Mouse (Mus musculus): ENCODE data around the gene Dvl2. TPM values are rescaled to one million over a fixed set of nuclear protein-coding genes. Genes with fewer than 3 reads are reported as not detected.

Gene Dvl2
- total and polyA plus RNA-seq, 3 experiments = 32.7 to 71.8 (median 49.6) TPM

- H3K27me3 ChIP-seq (ENCODE audit: insufficient read depth, low read length) = no peaks in the 10 kb centered on the region
- no peak for TF ChIP-seq POLR2AphosphoS5 (IDR thresholded peaks at IDR 0.05; ENCODE audit: insufficient replicate concordance, low read depth, low read length)
- TF ChIP-seq TAL1 (conservative IDR thresholded peaks at IDR 0.05; ENCODE audit: low read depth, low read length) = no peak
- no peak for TF ChIP-seq CTCF (IDR thresholded peaks at IDR 0.05; ENCODE audit: low read depth, low read length)
- peaks cover 90% of the 10 kb centered on the region for H3K36me3 ChIP-seq (replicated peaks)
- DNase-seq (ENCODE audit: low spot score) (no peak), ATAC-seq (ENCODE audit: extremely low read depth, insufficient number of reproducible peaks, low FRiP score, poor library complexity, severe bottlenecking) (no peak)
- H3K4me1 ChIP-seq (ENCODE audit: insufficient read depth, low read depth, low read length) = peaks cover 28% of the 10 kb centered on the region
- no peaks in the 10 kb centered on the region for H3K9me3 ChIP-seq (replicated peaks)
- no peak overlapping the region for H3K4me3 ChIP-seq (ENCODE audit: low read depth, low read length)
These were observed 10.2 kb downstream of the Dvl2 start for GRCm38 (mm10) chr11:70010548-70010947.

- H3K4me3 ChIP-seq (ENCODE audit: low read depth, low read length) = no peak overlapping the region
- TF ChIP-seq TAL1 (conservative IDR thresholded peaks at IDR 0.05; ENCODE audit: low read depth, low read length) (no peak), CTCF (IDR thresholded peaks at IDR 0.05; ENCODE audit: low read depth, low read length) (no peak), GATA1 (IDR thresholded peaks at IDR 0.05; ENCODE audit: borderline replicate concordance, low read length) (no peak), GATA2 (IDR thresholded peaks at IDR 0.05; ENCODE audit: borderline replicate concordance, low read depth, low read length) (no peak), POLR2AphosphoS5 (IDR thresholded peaks at IDR 0.05; ENCODE audit: insufficient replicate concordance, low read depth, low read length) (no peak)
- H3K27me3 ChIP-seq (ENCODE audit: insufficient read depth, low read length) = no peaks in the 10 kb centered on the region
- ATAC-seq (ENCODE audit: extremely low read depth, insufficient number of reproducible peaks, low FRiP score, poor library complexity, severe bottlenecking) (no peak), DNase-seq (ENCODE audit: low spot score) (no peak)
- no peaks in the 10 kb centered on the region for H3K9me3 ChIP-seq (replicated peaks)
- H3K4me1 ChIP-seq (ENCODE audit: insufficient read depth, low read depth, low read length) = peaks cover 25% of the 10 kb centered on the region
- H3K36me3 ChIP-seq (replicated peaks) = peaks cover 86% of the 10 kb centered on the region
These were observed 10.6 kb downstream of the Dvl2 start for GRCm38 (mm10) chr11:70010961-70011360.

GRCm38 (mm10) chr11:70012931-70013330, 12.5 kb downstream of the Dvl2 start:
- no peak overlapping the region for H3K4me3 ChIP-seq (ENCODE audit: low read depth, low read length)
- ATAC-seq (ENCODE audit: extremely low read depth, insufficient number of reproducible peaks, low FRiP score, poor library complexity, severe bottlenecking) (no peak), DNase-seq (ENCODE audit: low spot score) (no peak)
- no peaks in the 10 kb centered on the region for H3K9me3 ChIP-seq (replicated peaks)
- TF ChIP-seq GATA2 (IDR thresholded peaks at IDR 0.05; ENCODE audit: borderline replicate concordance, low read depth, low read length) (no peak), GATA1 (IDR thresholded peaks at IDR 0.05; ENCODE audit: borderline replicate concordance, low read length) (no peak), TAL1 (conservative IDR thresholded peaks at IDR 0.05; ENCODE audit: low read depth, low read length) (no peak), POLR2AphosphoS5 (IDR thresholded peaks at IDR 0.05; ENCODE audit: insufficient replicate concordance, low read depth, low read length) (no peak), CTCF (IDR thresholded peaks at IDR 0.05; ENCODE audit: low read depth, low read length) (no peak)
- H3K36me3 ChIP-seq (replicated peaks) = peaks cover 66% of the 10 kb centered on the region
- no peaks in the 10 kb centered on the region for H3K27me3 ChIP-seq (ENCODE audit: insufficient read depth, low read length)
- peaks cover 34% of the 10 kb centered on the region for H3K4me1 ChIP-seq (ENCODE audit: insufficient read depth, low read depth, low read length)

GRCm38 (mm10) chr11:70013408-70013807, 13.0 kb downstream of the Dvl2 start:
- no peak for DNase-seq (ENCODE audit: low spot score)
- no peak for ATAC-seq (ENCODE audit: extremely low read depth, insufficient number of reproducible peaks, low FRiP score, poor library complexity, severe bottlenecking)
- no peak overlapping the region for H3K4me3 ChIP-seq (ENCODE audit: low read depth, low read length)
- no peaks in the 10 kb centered on the region for H3K9me3 ChIP-seq (replicated peaks)
- no peaks in the 10 kb centered on the region for H3K27me3 ChIP-seq (ENCODE audit: insufficient read depth, low read length)
- H3K4me1 ChIP-seq (ENCODE audit: insufficient read depth, low read depth, low read length) = peaks cover 38% of the 10 kb centered on the region
- peaks cover 61% of the 10 kb centered on the region for H3K36me3 ChIP-seq (replicated peaks)
- TF ChIP-seq GATA1 (IDR thresholded peaks at IDR 0.05; ENCODE audit: borderline replicate concordance, low read length) (no peak), POLR2AphosphoS5 (IDR thresholded peaks at IDR 0.05; ENCODE audit: insufficient replicate concordance, low read depth, low read length) (no peak), TAL1 (conservative IDR thresholded peaks at IDR 0.05; ENCODE audit: low read depth, low read length) (no peak), GATA2 (IDR thresholded peaks at IDR 0.05; ENCODE audit: borderline replicate concordance, low read depth, low read length) (no peak), CTCF (IDR thresholded peaks at IDR 0.05; ENCODE audit: low read depth, low read length) (no peak)

- H3K27me3 ChIP-seq (ENCODE audit: insufficient read depth, low read length) = no peaks in the 10 kb centered on the region
- peaks cover 44% of the 10 kb centered on the region for H3K4me1 ChIP-seq (ENCODE audit: insufficient read depth, low read depth, low read length)
- H3K36me3 ChIP-seq (replicated peaks) = peaks cover 55% of the 10 kb centered on the region
- no peak overlapping the region for H3K4me3 ChIP-seq (ENCODE audit: low read depth, low read length)
- DNase-seq (ENCODE audit: low spot score) (no peak), ATAC-seq (ENCODE audit: extremely low read depth, insufficient number of reproducible peaks, low FRiP score, poor library complexity, severe bottlenecking) (no peak)
- TF ChIP-seq CTCF (IDR thresholded peaks at IDR 0.05; ENCODE audit: low read depth, low read length) = no peak
- TF ChIP-seq POLR2AphosphoS5 (IDR thresholded peaks at IDR 0.05; ENCODE audit: insufficient replicate concordance, low read depth, low read length) = no peak
- TF ChIP-seq GATA2 (IDR thresholded peaks at IDR 0.05; ENCODE audit: borderline replicate concordance, low read depth, low read length) = no peak
- no peak for TF ChIP-seq GATA1 (IDR thresholded peaks at IDR 0.05; ENCODE audit: borderline replicate concordance, low read length)
- no peak for TF ChIP-seq TAL1 (conservative IDR thresholded peaks at IDR 0.05; ENCODE audit: low read depth, low read length)
- no peaks in the 10 kb centered on the region for H3K9me3 ChIP-seq (replicated peaks)
These were observed 13.7 kb downstream of the Dvl2 start for GRCm38 (mm10) chr11:70014051-70014450.

GRCm38 (mm10) chr11:70014880-70015558, 14.6 kb downstream of the Dvl2 start, which contains the start of gene Acadvl:
Acadvl (minus strand) TSS chr11:70015411.
- ATAC-seq (ENCODE audit: extremely low read depth, insufficient number of reproducible peaks, low FRiP score, poor library complexity, severe bottlenecking) (peak; percentile 69), DNase-seq (ENCODE audit: low spot score) (peak; percentile 73)
- H3K4me1 ChIP-seq (ENCODE audit: insufficient read depth, low read depth, low read length) = peaks cover 52% of the 10 kb centered on the region
- H3K36me3 ChIP-seq (replicated peaks) = peaks cover 45% of the 10 kb centered on the region
- TF ChIP-seq GATA2 (IDR thresholded peaks at IDR 0.05; ENCODE audit: borderline replicate concordance, low read depth, low read length) (no peak), CTCF (IDR thresholded peaks at IDR 0.05; ENCODE audit: low read depth, low read length) (no peak), POLR2AphosphoS5 (IDR thresholded peaks at IDR 0.05; ENCODE audit: insufficient replicate concordance, low read depth, low read length) (no peak), GATA1 (IDR thresholded peaks at IDR 0.05; ENCODE audit: borderline replicate concordance, low read length) (no peak)
- H3K27me3 ChIP-seq (ENCODE audit: insufficient read depth, low read length) = no peaks in the 10 kb centered on the region
- H3K4me3 ChIP-seq (ENCODE audit: low read depth, low read length) = peak within 1 kb of the TSS; percentile 79
- H3K9me3 ChIP-seq (replicated peaks) = no peaks in the 10 kb centered on the region

All from G1E (cell line).